Mouse (Mus musculus) monocyte, adult 5-6 weeks (primary cell): ENCODE results near the gene Mrpl19. TPM values are rescaled to one million over a fixed set of nuclear protein-coding genes. Genes with fewer than 3 reads are reported as not detected.
A peak's percentile ranks its signal among the peaks of the same experiment; 100 is the strongest.

Experiments
- ATAC-seq: fragments of 153-309, 156-312 bp; replicated peaks from 2 replicates; pipeline ENCODE4 v1.8.0; 2017; ENCODE audit warnings: mild to moderate bottlenecking; ENCODE audit not compliant: low TSS enrichment, insufficient number of reproducible peaks, severe bottlenecking, poor library complexity, low FRiP score
- total RNA-seq: library from RNA; stranded (forward); fragments of 200-1000, 200-491, 200-594 nt; gene quantifications from 3 replicates; pipeline ENCODE4 v1.2.3, GENCODE M21; 2017

Gene Mrpl19
- total RNA-seq, 1 experiment from 2014 or later = 9.1 TPM

DNA sequence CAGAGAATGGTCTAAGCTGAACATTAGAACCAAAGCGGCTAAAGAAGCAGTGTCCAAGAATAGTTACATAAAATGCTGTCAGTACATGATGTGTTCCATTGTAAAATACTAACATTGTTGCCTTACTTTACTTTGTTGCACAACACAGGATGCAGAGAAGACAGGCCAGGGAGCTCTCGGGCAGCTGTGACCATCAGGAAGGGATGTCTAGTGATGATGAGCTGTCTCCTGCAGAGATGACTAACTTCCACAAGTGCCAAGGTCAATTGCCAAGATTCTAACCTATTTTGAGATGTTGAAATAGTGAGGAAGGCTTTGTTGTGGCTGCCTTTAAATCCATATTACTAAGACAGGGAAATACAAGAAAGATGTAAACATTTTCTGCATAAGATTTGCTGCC, 22.5 kb downstream of the Mrpl19 start:
- ATAC-seq = no peak

DNA sequence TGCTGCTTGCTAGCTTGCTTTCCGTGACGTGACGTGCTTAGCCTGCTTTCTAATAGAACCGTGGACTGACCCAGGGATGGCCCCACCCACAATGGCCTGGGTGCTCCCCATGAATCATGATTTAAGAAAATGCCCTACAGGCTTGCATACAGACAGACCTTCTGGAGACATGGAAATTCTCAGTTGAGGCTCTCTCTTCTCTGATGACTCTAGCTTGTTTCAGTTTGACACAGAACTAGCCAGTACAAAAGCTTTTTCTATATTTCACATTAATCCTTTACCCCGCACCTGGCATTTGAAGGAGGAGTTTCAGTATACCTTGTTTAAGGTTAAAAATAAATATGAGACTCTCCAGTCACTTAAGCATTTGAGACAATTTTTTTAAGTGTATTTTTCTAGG, 24.0 kb downstream of the Mrpl19 start:
- ATAC-seq = no peak

DNA sequence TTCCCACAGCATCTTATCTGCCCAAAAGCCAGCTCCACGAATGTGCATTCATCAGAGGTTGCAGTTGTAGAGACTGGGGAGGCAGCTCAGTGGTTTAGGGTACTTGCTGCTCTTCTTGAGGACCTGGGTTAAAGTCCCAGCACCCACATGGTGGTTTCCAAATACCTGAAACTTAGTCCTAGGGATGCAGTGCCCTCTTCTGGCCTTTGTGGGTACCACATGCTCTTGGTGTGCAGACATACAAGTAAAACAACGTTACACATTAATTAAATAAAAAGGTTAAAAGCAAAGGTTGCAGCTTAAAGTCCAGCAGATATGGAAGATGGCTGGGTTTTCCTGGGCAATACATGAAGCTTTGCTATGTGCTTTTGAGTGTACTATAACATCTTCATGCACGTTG, 32.5 kb downstream of the Mrpl19 start:
- no peak for ATAC-seq

DNA sequence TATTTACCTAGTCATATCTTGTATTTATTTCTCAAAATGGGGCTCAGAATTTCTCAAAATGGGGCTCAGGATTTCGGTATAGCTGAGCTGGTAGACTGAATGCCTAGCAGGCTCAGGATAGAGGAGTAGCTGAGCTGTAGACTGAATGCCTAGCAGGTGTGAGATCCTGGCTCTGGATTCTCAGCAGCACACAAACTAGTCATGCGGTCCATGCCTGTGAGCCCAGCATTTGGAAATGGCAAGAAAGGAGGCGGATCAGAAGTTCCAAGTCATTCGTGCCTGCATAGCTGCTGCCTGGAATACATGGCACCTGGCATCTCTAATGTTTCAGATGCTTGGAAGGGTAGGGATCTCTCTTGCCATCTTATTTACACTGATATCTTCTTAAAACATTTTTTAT, 36.4 kb downstream of the Mrpl19 start:
- no peak for ATAC-seq

DNA sequence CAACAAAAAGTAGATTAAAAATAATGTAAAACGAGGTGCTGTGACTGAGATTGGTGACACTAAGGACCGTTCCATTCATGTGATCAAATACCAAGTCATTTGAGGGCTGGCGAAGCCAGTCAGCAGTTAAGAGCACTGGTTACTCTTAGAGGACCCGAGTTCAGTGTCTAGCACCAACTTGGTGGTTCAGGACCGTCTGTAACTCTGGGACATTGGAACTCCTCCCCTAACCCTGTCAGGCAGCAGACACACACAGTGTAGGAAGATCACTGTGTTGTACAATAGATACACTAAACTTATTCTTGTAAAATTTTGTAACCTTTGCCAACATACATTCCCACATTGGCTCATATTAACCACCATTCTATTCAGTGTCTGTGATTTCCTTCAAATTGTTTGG, 41.5 kb downstream of the Mrpl19 start:
- ATAC-seq = no peak

DNA sequence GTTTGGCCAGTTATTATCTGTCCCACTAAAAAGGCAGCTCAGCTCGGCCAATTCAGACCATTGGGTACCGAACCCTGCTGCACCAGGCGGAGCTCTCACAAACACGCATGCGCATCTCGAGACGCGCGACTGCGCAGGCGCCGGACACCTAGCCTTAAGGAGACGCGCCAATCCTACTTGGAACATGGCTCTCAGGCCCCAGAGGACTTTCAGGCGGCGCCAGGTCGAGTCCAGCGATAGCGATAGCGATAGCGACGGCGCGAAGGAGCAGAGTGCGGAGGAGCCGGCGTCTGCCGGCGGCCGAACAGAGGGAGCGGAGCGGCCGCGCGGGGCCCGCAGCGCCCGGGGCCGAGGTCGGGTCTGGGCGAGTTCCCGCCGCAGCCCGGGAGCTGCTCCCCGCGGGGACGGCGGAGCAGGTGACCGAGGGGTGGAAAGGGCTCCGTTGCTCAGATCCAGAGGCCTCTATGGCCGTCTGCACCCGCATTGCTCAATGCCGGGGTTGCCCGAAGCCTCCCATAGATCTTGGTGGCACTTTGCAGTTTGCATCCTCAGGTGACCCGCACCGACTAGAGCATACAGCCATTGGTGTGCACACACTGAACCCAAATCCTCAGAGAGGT, 42.1 kb downstream of the Mrpl19 start, which contains the start of gene Gcfc2:
Gene Gcfc2, plus strand, starts transcription at position 147 of the 620 bp plus-strand sequence.
- ATAC-seq = peak; percentile 85

DNA sequence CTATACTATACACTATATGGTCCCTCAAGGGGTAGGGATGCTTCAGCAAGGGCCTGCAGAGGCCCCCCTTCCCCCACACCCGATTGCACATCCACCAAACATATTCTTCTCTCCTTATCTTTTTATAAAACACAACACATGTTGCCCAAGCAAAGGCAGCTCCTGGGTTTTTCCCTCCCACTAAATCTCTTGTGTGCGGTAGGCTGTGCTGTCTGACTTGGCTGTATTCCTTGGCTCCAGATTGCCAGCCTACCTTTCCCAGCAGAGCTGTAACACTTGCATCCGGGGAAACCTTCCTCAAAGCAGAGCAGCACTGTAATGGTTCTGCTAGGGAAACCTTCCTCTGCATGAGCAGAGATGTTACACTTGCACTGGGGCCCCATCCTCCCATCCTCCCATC, 53.6 kb downstream of the Mrpl19 start:
- no peak for ATAC-seq

DNA sequence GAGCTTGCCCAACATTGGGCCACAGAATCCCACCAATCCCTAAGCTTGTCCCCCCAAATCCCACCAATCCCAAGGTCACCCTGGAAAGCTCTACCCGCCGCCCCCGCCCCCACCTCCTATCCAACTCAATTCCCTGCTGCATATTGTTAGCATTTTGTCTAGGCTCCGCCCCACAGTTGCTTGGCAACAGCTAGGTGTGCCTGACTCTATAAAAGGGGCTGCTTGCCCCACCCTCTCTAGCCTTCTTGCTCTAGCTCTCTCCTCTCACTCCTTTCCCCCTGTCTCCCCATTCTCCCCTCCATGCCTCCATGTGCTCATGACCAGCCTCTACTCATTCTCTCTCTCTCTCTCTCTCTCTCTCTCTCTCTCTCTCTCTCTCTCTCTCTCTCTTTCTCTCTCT, 54.0 kb downstream of the Mrpl19 start:
- ATAC-seq = no peak

DNA sequence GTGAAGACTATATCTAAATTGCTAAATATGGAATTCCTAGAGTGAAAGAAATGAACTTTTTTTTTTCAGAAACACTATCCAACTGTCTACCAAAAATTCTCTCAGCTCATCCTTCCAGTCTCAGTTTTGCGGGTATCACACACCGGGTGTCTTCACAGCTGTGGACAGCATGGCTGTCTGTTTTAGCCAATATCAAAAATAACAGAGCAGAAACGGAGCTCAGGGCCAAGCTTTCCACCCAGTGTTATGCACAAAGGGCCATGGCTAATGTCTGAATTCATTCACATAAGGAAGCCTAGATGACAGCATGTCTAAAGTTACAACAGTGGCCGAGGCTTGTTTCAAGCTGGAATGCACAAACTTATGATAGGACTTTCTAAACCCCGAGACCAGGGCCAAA, 54.5 kb downstream of the Mrpl19 start:
- no peak for ATAC-seq

DNA sequence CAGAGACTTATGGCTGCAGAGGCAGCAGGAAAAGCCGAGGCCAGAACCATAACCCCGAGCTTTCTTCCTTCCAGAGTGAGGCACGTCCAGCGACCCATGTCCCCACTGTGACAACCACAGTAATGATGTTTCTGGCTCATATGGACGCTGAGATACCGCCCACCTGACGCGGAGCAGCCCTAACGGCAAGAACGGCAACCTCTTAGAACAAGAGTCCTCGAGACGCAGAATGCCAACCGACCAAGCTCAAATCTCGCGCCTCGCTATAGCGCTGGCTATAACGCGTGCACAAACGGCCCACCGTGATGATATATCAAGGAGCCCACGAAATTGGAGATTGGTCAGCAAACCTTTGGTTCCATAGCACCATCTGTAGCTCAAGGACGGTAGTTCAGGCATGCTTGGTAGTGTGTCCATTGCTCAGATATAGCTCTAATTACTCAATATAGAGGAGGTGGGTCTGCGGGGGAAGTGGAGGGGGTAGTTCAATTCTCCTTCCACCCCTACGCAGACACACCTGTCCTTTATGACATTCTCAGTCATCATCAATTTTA, 55.4 kb downstream of the Mrpl19 start:
- ATAC-seq = no peak

Other genes starting within 250 kb of the Mrpl19 start
- 22.2 to 33.6 TPM (median 28.0 TPM) in 3 replicates for gene Gcfc2, start 42.3 kb downstream of the Mrpl19 start, total RNA-seq
- gene Eva1a, start 75.1 kb upstream of the Mrpl19 start, total RNA-seq = not detected in 3 replicates